Mouse (Mus musculus) layer of hippocampus, postnatal 25 days (tissue): Measurements from ENCODE around the gene Zfp57. TPM values are rescaled to one million over a fixed set of nuclear protein-coding genes. Genes with fewer than 3 reads are reported as not detected.
"Not testable (repeated sequence)": the region's sequence is repeated elsewhere in the genome, so short reads cannot be mapped to it uniquely, and the experiment has no call there.

Source experiments
- DNase-seq, 2 experiments: peaks; one replicate each; pipeline ENCODE4 v3.0.0; 2022; ENCODE audit warnings: mixed read lengths in 2 of 2, low spot score in 1 of 2; ENCODE audit errors: extremely low spot score in 1 of 2
- total RNA-seq, 2 experiments: library from RNA; stranded (reverse); gene quantifications; 2 replicates each; pipeline ENCODE4 v1.2.3; 2021

Gene Zfp57
- total RNA-seq, 2 experiments from 2014 or later = 14.5 to 21.7 TPM

- DNase-seq = no peak
Observed at GRCm38 (mm10) chr17:36993770-36994325, 7.1 kb upstream of the Zfp57 start.

- no peak for DNase-seq
Observed at GRCm38 (mm10) chr17:36994528-36994927, 6.4 kb upstream of the Zfp57 start.

- DNase-seq = no peak
Observed at GRCm38 (mm10) chr17:36995448-36995847, 5.5 kb upstream of the Zfp57 start.

- peak; percentile 59 to 93 for DNase-seq
Observed at GRCm38 (mm10) chr17:36997033-36997735, 3.8 kb upstream of the Zfp57 start.

- no peak for DNase-seq
Observed at GRCm38 (mm10) chr17:36998477-36998876, 2.5 kb upstream of the Zfp57 start.

GRCm38 (mm10) chr17:37002364-37003330 is 1.7 kb downstream of the Zfp57 start:
- DNase-seq = peak; percentile 17 to 36

GRCm38 (mm10) chr17:37003366-37003765 is 2.4 kb downstream of the Zfp57 start:
- DNase-seq = no peak

- no peak for DNase-seq
Observed at GRCm38 (mm10) chr17:37008161-37008560, 7.2 kb downstream of the Zfp57 start.

GRCm38 (mm10) chr17:37009460-37010042 is 8.6 kb downstream of the Zfp57 start:
- DNase-seq = no peak

- no peak for DNase-seq
Observed at GRCm38 (mm10) chr17:37011719-37012118, 10.8 kb downstream of the Zfp57 start.

GRCm38 (mm10) chr17:37012141-37012540 is 11.2 kb downstream of the Zfp57 start:
- no peak for DNase-seq

- DNase-seq = no peak
Observed at GRCm38 (mm10) chr17:37016333-37016732, 15.4 kb downstream of the Zfp57 start.

- no peak for DNase-seq
Observed at GRCm38 (mm10) chr17:37018328-37018727, 17.4 kb downstream of the Zfp57 start.

GRCm38 (mm10) chr17:37019242-37019641 is 18.3 kb downstream of the Zfp57 start:
- DNase-seq = not testable (repeated sequence)

- DNase-seq = no peak
Observed at GRCm38 (mm10) chr17:37022628-37023576, 21.9 kb downstream of the Zfp57 start, which contains the start of gene Mog. Mog (minus strand) TSS chr17:37023398.

- no peak for DNase-seq
Observed at GRCm38 (mm10) chr17:37026425-37026824, 25.5 kb downstream of the Zfp57 start.

GRCm38 (mm10) chr17:37027486-37027885 is 26.5 kb downstream of the Zfp57 start:
- no peak for DNase-seq

- no peak for DNase-seq
Observed at GRCm38 (mm10) chr17:37028212-37028611, 27.2 kb downstream of the Zfp57 start.

GRCm38 (mm10) chr17:37028683-37029120 is 27.7 kb downstream of the Zfp57 start:
- DNase-seq = peak; percentile 90 to 92
